Mouse (Mus musculus) gastrocnemius, adult 2 months (tissue): Measurements from ENCODE around the gene Klra10. TPM values are rescaled to one million over a fixed set of nuclear protein-coding genes. Genes with fewer than 3 reads are reported as not detected.
"Not testable (repeated sequence)": the region's sequence is repeated elsewhere in the genome, so short reads cannot be mapped to it uniquely, and the experiment has no call there.

ENCODE experiments used
- DNase-seq: peaks from one replicate; pipeline ENCODE4 v3.0.0; 2022
- H3K27ac ChIP-seq: fragments of 200-600 bp; 2 replicates; pipeline ENCODE4 v1.8.1; 2022; ENCODE audit warnings: mild to moderate bottlenecking
- H3K4me3 ChIP-seq: fragments of 200-600 bp; 2 replicates; pipeline ENCODE4 v1.8.1; 2022; ENCODE audit warnings: mild to moderate bottlenecking, moderate library complexity
- CTCF ChIP-seq: fragments of 200-600 bp; IDR thresholded peaks from 2 replicates; pipeline ENCODE4 v1.8.1; 2022; ENCODE audit warnings: antibody characterized with exemption, mild to moderate bottlenecking, moderate library complexity
- intact Hi-C: fragments of 180-260 bp; cut with DNase I; formaldehyde crosslinking; loops from one replicate; pipeline ENCODE4 v1.15.1; 2025
- long read RNA-seq, 2 experiments: library from polyadenylated mRNA; stranded (forward); transcript quantifications; one replicate each; pipeline ENCODE4 v2.0.0; 2021
- total RNA-seq, 2 experiments: library from RNA; stranded (reverse); gene quantifications; 2 replicates each; pipeline ENCODE4 v1.2.3; 2021

Klra10 gene
- total RNA-seq: not detected
- long read RNA-seq, experiment 1: 0 reads
- long read RNA-seq, experiment 2: 0 reads

DNA sequence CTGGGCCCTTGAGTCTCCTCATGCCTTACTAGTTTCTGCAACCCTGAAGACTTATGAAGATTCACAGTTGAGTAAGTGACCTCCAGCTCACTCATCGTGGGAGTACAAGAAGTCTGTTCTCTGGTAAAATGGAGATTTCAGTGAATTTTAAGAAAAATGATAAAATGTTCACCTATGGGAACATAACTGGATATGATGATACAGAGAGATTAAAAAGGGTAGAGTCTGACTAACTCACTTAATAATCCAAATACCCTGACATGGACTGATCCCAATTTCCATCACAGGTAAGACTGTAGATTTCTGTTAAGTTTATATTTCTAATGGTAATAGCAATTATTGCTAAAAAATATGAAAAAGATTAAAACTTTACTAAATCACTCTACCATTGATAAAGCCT, at the start of gene Klra10:
TSS of gene Klra10 (minus strand) at position 101 of the 400 bp plus-strand sequence.
- H3K27ac ChIP-seq, DNase-seq, H3K4me3 ChIP-seq, intact Hi-C loops: not testable (repeated sequence)

DNA sequence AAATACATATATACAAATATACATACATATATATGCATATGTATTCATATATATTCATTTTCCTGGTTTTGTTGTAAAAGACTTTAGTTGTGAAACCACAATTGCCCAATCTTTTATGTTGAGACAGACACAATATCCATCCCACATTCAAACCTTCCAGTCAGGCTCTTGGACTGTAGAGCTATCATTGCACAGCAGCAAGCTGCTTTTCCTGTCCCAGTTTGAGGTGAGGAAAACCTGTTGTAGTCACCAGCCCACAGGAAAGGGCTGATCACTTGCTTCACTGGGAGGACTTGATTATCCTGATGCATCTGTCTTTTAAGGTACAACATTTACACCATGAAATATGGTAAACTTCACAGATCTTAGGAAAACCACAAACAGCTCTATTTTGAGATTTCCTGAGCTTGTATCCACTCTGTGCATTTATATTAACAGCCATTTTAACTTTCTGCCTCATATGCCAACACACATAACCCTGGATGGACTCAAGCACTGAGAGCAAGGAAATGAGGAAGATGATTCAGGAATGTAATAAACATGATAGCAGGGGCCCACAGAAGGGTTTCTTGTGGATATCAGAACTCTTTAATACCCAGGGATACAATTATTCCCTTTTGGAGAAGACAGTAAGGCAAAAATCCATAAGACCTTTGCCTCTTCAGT, 6.4 kb upstream of the Klra10 start:
- intact Hi-C loops: no loop called here
- TF ChIP-seq CTCF: no peak
- H3K27ac ChIP-seq: no peak overlapping the region

DNA sequence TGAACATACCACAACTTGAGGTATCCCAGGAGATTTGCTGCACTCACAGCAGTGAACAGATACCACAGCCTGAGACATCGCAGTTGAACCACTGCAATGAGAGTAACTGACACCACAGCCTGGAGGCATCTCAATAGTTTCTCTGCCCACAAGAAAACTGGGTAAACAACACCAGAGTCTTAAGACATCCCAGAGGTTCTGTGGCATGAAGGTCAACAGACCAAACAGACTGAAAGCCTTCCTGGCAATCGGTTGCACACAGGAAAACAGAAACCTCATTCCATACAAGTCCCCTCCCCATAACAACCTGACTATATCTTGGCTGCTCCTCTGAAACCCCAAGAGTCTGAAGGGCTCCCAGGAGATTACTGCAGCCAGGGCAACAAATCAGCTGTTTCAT, 26.4 kb downstream of the Klra10 start:
- Histone ChIP-seq H3K4me3 (no peak overlapping the region), H3K27ac (no peak overlapping the region)
- intact Hi-C loops: loop anchor here (5.0 kb wide), 1 partner anchor 208 kb away; no protein-coding TSS in a partner anchor
- DNase-seq: no peak
- TF ChIP-seq CTCF: no peak

More for the DNA sequence above, 6.4 kb upstream of the Klra10 start:
- no peak overlapping the region for H3K4me3 ChIP-seq
- no peak for DNase-seq

DNA sequence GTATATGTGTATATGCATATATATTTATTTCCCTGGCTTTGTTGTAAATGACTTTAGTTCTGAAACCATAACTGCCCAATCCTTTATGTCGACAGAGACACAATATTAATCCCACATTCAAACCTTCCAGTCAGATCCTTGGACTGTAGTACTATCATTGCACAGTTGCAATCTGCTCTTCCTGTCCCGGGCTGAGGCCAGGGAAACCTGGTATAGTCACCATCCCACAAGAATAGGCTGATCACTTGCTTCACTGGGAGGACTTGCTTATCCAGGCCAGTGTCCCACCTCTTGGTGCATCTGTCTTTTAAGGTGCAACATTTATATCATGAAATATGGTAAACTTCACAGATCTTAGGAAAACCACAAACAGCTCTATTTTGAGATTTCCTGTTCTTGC, 44.2 kb downstream of the Klra10 start:
- no peak for TF ChIP-seq CTCF
- intact Hi-C loops: no loop called here
- H3K4me3 ChIP-seq: no peak overlapping the region
- H3K27ac ChIP-seq: no peak overlapping the region
- DNase-seq: no peak

DNA sequence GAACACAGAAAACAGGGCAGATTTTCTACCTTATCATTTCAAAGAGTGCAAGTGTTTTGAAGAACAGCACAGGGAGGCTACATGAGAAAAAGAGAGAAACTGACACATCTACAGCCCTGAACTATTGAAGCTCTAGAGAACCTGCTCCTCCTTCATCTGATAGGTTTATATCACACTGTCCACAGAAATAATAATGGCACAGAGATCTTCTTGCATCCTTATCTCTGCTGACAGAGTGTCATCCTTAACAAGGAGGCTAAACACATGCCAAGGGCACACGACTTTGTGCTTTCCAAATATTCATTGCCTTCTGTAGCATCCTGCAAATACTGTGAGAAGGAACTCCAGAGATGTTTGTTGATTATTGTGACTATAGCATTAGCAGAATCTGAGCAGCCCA, 45.1 kb downstream of the Klra10 start:
- intact Hi-C loops: no loop called here
- no peak for DNase-seq
- Histone ChIP-seq H3K4me3 (no peak overlapping the region), H3K27ac (no peak overlapping the region)
- TF ChIP-seq CTCF: no peak

DNA sequence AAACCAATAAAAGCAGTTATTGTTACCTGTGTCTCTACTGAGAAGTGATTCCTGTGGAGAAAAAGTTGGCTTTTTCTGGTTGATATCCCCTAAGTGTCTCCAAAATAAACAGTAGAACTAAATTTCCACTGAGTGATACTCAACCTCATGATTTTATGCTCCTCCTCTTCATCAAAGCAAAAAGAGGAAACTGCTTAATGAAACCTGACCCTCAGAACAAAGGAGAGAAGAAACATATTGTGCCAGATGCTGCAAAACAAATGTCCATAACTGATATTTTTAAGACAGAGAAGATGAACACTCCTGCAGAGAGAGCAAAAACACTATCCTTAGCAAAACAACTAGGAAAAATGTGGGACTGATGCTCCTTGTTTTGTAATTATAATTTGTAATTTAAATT, 48.5 kb downstream of the Klra10 start, which contains the start of gene Klra7:
TSS of gene Klra7 (minus strand) at position 101 of the 400 bp plus-strand sequence.
- Histone ChIP-seq H3K27ac (no peak within 1 kb of the TSS), H3K4me3 (no peak within 1 kb of the TSS)
- TF ChIP-seq CTCF: no peak
- no peak for DNase-seq
- intact Hi-C loops: no loop called here

Other genes with a start within 250 kb of the Klra10 start
- not detected for gene Klra4, start 214.7 kb downstream of the Klra10 start, total RNA-seq
- gene Klra8, start 152.0 kb downstream of the Klra10 start, total RNA-seq: not detected
- gene Klra9, start 88.8 kb downstream of the Klra10 start, total RNA-seq: under 1 TPM in 1 of 2 experiments, not detected in 1; 0.50 TPM
- not detected for gene Klra7, start 48.6 kb downstream of the Klra10 start, total RNA-seq
- gene Klra3, start 55.6 kb upstream of the Klra10 start, total RNA-seq: not detected
- not detected for gene Klra1, start 104.9 kb upstream of the Klra10 start, total RNA-seq